Mouse (Mus musculus): ENCODE data around the gene Zbtb45. TPM values are rescaled to one million over a fixed set of nuclear protein-coding genes. Genes with fewer than 3 reads are reported as not detected.

The Zbtb45 gene
- polyA plus RNA-seq, 1 experiment = 8.2 TPM

DNA sequence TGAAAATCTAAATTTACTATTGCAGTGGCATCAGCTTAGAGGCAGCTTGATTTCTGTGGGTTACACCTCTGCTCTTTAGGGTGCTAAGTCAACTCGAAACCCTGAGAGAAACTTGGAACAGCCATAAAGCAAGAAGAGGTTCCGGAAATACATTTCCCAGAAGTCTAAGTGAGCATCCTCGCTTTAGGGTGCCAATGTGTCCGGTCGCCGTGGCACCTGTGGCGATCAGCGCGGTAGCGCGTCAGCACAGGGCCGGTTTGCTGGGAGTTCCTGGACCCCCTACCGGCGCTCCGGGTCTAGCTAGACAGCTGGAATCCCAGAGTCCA lies 44.1 kb upstream of the Zbtb45 start:
- Histone ChIP-seq H3K36me3 (ENCODE audit: control insufficient read depth, insufficient read depth) (no peaks in the 10 kb centered on the region), H3K4me2 (ENCODE audit: low read depth) (peak overlapping the region; percentile 90), H3ac (ENCODE audit: control insufficient read depth, insufficient read length) (peak overlapping the region; percentile 61), H3K79me2 (ENCODE audit: control insufficient read depth, insufficient read depth) (no peaks in the 10 kb centered on the region), H3K4me3 (peak overlapping the region; percentile 54), H3K27me3 (ENCODE audit: control insufficient read depth, insufficient read depth, insufficient read length) (no peaks in the 10 kb centered on the region)
- TF ChIP-seq MYOD1 (IDR thresholded peaks at IDR 0.05; ENCODE audit: control insufficient read depth in 1 of 3, insufficient read length in 2 of 3, low read depth in 2 of 3) (no peak), E2F4 (IDR thresholded peaks at IDR 0.05; ENCODE audit: insufficient read depth) (no peak), MAX (IDR thresholded peaks at IDR 0.05; ENCODE audit: low read depth) (no peak), SRF (IDR thresholded peaks at IDR 0.05; ENCODE audit: control insufficient read depth, insufficient read length, low read depth) (no peak), USF1 (IDR thresholded peaks at IDR 0.05; ENCODE audit: low read depth) (no peak), REST (IDR thresholded peaks at IDR 0.05; ENCODE audit: insufficient read depth, insufficient read length) (no peak), POLR2AphosphoS2 (IDR thresholded peaks at IDR 0.05; ENCODE audit: insufficient read length, low read depth) (no peak), TCF3 (IDR thresholded peaks at IDR 0.05; ENCODE audit: insufficient read length, low read depth) (no peak), MYOG (IDR thresholded peaks at IDR 0.05; ENCODE audit: control insufficient read depth in 1 of 3, insufficient read depth in 1 of 3, insufficient read length in 2 of 3, low read depth in 2 of 3) (no peak), CEBPB (IDR thresholded peaks at IDR 0.05; ENCODE audit: insufficient read depth, poor library complexity, severe bottlenecking) (no peak), POLR2A (IDR thresholded peaks at IDR 0.05; ENCODE audit: insufficient read length, low read depth) (no peak), TCF12 (IDR thresholded peaks at IDR 0.05; ENCODE audit: insufficient read depth, poor library complexity, severe bottlenecking) (no peak)

DNA sequence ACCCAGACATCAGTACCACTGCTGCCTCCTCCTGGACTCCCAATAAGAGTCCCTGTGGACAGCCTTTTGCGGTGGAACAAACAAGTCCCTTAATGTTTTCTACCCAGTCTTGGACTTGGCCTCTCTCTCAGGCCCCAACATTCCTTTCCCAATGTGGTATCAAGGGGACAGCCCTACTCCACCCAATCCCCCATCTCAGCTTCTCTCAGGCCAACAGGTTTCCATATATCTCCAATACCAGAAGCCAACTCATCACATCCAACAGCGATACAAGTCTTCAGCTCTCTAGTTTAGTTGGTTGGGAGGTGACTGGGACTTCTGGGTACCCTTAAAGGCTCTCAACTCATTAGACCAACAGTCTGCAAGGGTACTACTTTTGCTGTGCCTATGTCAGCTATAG lies 43.7 kb upstream of the Zbtb45 start:
- peak overlapping the region; percentile 90 for H3K4me2 ChIP-seq (ENCODE audit: low read depth)
- H3K27me3 ChIP-seq (ENCODE audit: control insufficient read depth, insufficient read depth, insufficient read length) = no peaks in the 10 kb centered on the region
- no peaks in the 10 kb centered on the region for H3K79me2 ChIP-seq (ENCODE audit: control insufficient read depth, insufficient read depth)
- no peaks in the 10 kb centered on the region for H3K36me3 ChIP-seq (ENCODE audit: control insufficient read depth, insufficient read depth)
- peak overlapping the region; percentile 61 for H3ac ChIP-seq (ENCODE audit: control insufficient read depth, insufficient read length)
- H3K4me3 ChIP-seq = peak overlapping the region; percentile 54
- no peak for TF ChIP-seq MYOG (IDR thresholded peaks at IDR 0.05; ENCODE audit: control insufficient read depth in 1 of 3, insufficient read depth in 1 of 3, insufficient read length in 2 of 3, low read depth in 2 of 3)
- no peak for TF ChIP-seq E2F4 (IDR thresholded peaks at IDR 0.05; ENCODE audit: insufficient read depth)
- no peak for TF ChIP-seq TCF12 (IDR thresholded peaks at IDR 0.05; ENCODE audit: insufficient read depth, poor library complexity, severe bottlenecking)
- no peak for TF ChIP-seq USF1 (IDR thresholded peaks at IDR 0.05; ENCODE audit: low read depth)
- TF ChIP-seq POLR2AphosphoS2 (IDR thresholded peaks at IDR 0.05; ENCODE audit: insufficient read length, low read depth) = no peak
- no peak for TF ChIP-seq SRF (IDR thresholded peaks at IDR 0.05; ENCODE audit: control insufficient read depth, insufficient read length, low read depth)
- no peak for TF ChIP-seq POLR2A (IDR thresholded peaks at IDR 0.05; ENCODE audit: insufficient read length, low read depth)
- no peak for TF ChIP-seq MAX (IDR thresholded peaks at IDR 0.05; ENCODE audit: low read depth)
- TF ChIP-seq CEBPB (IDR thresholded peaks at IDR 0.05; ENCODE audit: insufficient read depth, poor library complexity, severe bottlenecking) = no peak
- no peak for TF ChIP-seq MYOD1 (IDR thresholded peaks at IDR 0.05; ENCODE audit: control insufficient read depth in 1 of 3, insufficient read length in 2 of 3, low read depth in 2 of 3)
- TF ChIP-seq TCF3 (IDR thresholded peaks at IDR 0.05; ENCODE audit: insufficient read length, low read depth) = no peak
- TF ChIP-seq REST (IDR thresholded peaks at IDR 0.05; ENCODE audit: insufficient read depth, insufficient read length) = no peak

DNA sequence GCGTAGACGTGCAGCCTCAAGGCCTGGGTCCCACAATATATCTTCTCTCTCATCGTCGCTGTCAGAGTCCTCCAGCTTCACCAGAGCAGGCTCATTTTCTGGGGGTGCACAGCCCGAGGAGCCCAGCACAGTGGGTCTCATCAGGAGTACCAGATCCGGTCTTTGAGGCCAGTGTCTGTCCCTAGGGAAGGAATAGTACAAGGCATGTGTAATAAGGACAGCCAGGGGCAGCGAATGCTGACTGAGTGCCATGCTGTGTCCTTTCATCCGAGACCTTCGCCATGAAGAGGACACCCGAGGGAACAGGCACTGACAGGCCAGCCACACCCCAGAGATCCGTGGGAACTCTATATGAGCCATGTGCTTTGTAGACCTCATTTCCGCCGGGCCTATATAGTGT lies 43.2 kb upstream of the Zbtb45 start:
- Histone ChIP-seq H3K4me3 (no peak overlapping the region), H3K27me3 (ENCODE audit: control insufficient read depth, insufficient read depth, insufficient read length) (no peaks in the 10 kb centered on the region), H3K36me3 (ENCODE audit: control insufficient read depth, insufficient read depth) (no peaks in the 10 kb centered on the region), H3ac (ENCODE audit: control insufficient read depth, insufficient read length) (no peak overlapping the region), H3K4me2 (ENCODE audit: low read depth) (no peak overlapping the region), H3K79me2 (ENCODE audit: control insufficient read depth, insufficient read depth) (no peaks in the 10 kb centered on the region)
- TF ChIP-seq REST (IDR thresholded peaks at IDR 0.05; ENCODE audit: insufficient read depth, insufficient read length) = no peak
- no peak for TF ChIP-seq TCF12 (IDR thresholded peaks at IDR 0.05; ENCODE audit: insufficient read depth, poor library complexity, severe bottlenecking)
- TF ChIP-seq E2F4 (IDR thresholded peaks at IDR 0.05; ENCODE audit: insufficient read depth) = no peak
- no peak for TF ChIP-seq SRF (IDR thresholded peaks at IDR 0.05; ENCODE audit: control insufficient read depth, insufficient read length, low read depth)
- no peak for TF ChIP-seq MYOD1 (IDR thresholded peaks at IDR 0.05; ENCODE audit: control insufficient read depth in 1 of 3, insufficient read length in 2 of 3, low read depth in 2 of 3)
- no peak for TF ChIP-seq CEBPB (IDR thresholded peaks at IDR 0.05; ENCODE audit: insufficient read depth, poor library complexity, severe bottlenecking)
- no peak for TF ChIP-seq MAX (IDR thresholded peaks at IDR 0.05; ENCODE audit: low read depth)
- TF ChIP-seq POLR2A (IDR thresholded peaks at IDR 0.05; ENCODE audit: insufficient read length, low read depth) = no peak
- no peak for TF ChIP-seq POLR2AphosphoS2 (IDR thresholded peaks at IDR 0.05; ENCODE audit: insufficient read length, low read depth)
- no peak for TF ChIP-seq USF1 (IDR thresholded peaks at IDR 0.05; ENCODE audit: low read depth)
- TF ChIP-seq TCF3 (IDR thresholded peaks at IDR 0.05; ENCODE audit: insufficient read length, low read depth) = no peak
- TF ChIP-seq MYOG (IDR thresholded peaks at IDR 0.05; ENCODE audit: control insufficient read depth in 1 of 3, insufficient read depth in 1 of 3, insufficient read length in 2 of 3, low read depth in 2 of 3) = no peak

DNA sequence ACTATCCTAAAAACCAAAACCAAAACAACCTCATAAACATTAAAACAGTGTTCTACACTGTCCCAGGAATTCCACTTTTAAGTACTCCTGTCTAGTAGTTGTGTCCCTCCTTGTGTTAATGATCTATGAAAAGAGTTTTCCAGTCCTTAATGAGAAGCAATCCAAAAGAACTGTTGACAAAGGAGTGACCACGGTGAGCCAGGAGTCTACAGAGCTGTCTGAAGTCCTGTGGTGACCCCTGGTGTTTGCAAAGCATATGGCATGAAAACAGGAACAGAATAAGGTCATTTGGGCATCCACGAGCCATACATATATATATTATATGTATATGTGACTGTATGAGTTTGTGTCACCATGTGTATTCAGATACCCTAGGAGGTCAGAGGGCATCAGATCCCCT lies 36.2 kb upstream of the Zbtb45 start:
- Histone ChIP-seq H3K36me3 (ENCODE audit: control insufficient read depth, insufficient read depth) (no peaks in the 10 kb centered on the region), H3K4me2 (ENCODE audit: low read depth) (no peak overlapping the region), H3K79me2 (ENCODE audit: control insufficient read depth, insufficient read depth) (no peaks in the 10 kb centered on the region), H3ac (ENCODE audit: control insufficient read depth, insufficient read length) (no peak overlapping the region), H3K4me3 (no peak overlapping the region), H3K27me3 (ENCODE audit: control insufficient read depth, insufficient read depth, insufficient read length) (no peaks in the 10 kb centered on the region)
- no peak for TF ChIP-seq TCF12 (IDR thresholded peaks at IDR 0.05; ENCODE audit: insufficient read depth, poor library complexity, severe bottlenecking)
- TF ChIP-seq SRF (IDR thresholded peaks at IDR 0.05; ENCODE audit: control insufficient read depth, insufficient read length, low read depth) = no peak
- TF ChIP-seq MAX (IDR thresholded peaks at IDR 0.05; ENCODE audit: low read depth) = no peak
- TF ChIP-seq MYOD1 (IDR thresholded peaks at IDR 0.05; ENCODE audit: control insufficient read depth in 1 of 3, insufficient read length in 2 of 3, low read depth in 2 of 3) = no peak
- no peak for TF ChIP-seq CEBPB (IDR thresholded peaks at IDR 0.05; ENCODE audit: insufficient read depth, poor library complexity, severe bottlenecking)
- no peak for TF ChIP-seq POLR2AphosphoS2 (IDR thresholded peaks at IDR 0.05; ENCODE audit: insufficient read length, low read depth)
- TF ChIP-seq REST (IDR thresholded peaks at IDR 0.05; ENCODE audit: insufficient read depth, insufficient read length) = no peak
- TF ChIP-seq E2F4 (IDR thresholded peaks at IDR 0.05; ENCODE audit: insufficient read depth) = no peak
- no peak for TF ChIP-seq USF1 (IDR thresholded peaks at IDR 0.05; ENCODE audit: low read depth)
- no peak for TF ChIP-seq TCF3 (IDR thresholded peaks at IDR 0.05; ENCODE audit: insufficient read length, low read depth)
- TF ChIP-seq POLR2A (IDR thresholded peaks at IDR 0.05; ENCODE audit: insufficient read length, low read depth) = no peak
- TF ChIP-seq MYOG (IDR thresholded peaks at IDR 0.05; ENCODE audit: control insufficient read depth in 1 of 3, insufficient read depth in 1 of 3, insufficient read length in 2 of 3, low read depth in 2 of 3) = no peak
